Mouse (Mus musculus) MN1 (cell line): Measurements from ENCODE around the gene Gm3404.
A peak's percentile ranks its signal among the peaks of the same experiment; 100 is the strongest.
"Not testable (repeated sequence)": the region's sequence is repeated elsewhere in the genome, so short reads cannot be mapped to it uniquely, and the experiment has no call there.

Experiments used
- DNase-seq: peaks from one replicate; pipeline ENCODE4 v3.0.0-alpha.2; 2016; ENCODE audit warnings: low spot score

Gm3404 gene

DNA sequence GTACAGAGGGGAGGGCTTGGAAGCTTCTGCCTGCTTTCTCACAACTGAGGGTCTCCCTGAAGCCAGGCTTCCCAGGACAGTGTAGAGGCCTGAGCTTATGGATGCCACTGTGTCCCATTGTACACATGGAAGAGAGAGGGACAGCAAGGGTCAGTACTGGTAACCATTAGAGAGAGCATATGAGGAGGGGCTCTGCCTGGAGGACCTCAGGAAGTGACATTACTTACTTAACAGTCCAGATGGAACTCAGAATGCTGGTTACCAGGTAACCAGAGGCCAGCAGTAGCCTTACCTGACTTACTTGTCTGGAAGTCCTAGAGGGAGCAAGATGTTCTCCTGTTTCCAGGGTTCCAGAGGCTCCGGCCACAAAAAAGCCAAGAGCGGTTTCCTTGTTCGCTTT lies at the start of gene Gm3404:
Gm3404 (plus strand) TSS at position 301 of the 400 bp plus-strand sequence.
- not testable (repeated sequence) for DNase-seq

DNA sequence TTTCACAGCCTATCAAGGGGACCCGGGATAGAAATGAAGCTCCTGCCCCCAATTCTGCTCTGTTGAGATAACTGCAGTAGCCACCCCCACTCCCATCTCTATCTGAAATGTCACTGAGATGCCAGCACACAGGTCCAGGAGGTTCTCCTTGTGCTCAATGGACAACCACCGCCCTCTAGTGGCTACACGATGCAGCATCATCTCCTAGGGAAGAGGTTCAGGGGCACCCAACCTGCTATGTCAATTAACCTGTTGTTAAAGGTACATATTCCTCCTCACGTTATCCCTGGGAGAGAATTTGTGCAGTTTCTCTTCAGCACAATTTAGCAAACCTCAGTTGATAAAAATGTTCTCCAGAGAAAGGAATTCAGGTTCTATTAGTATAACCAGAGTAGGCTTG lies 46.0 kb upstream of the Gm3404 start:
- not testable (repeated sequence) for DNase-seq

DNA sequence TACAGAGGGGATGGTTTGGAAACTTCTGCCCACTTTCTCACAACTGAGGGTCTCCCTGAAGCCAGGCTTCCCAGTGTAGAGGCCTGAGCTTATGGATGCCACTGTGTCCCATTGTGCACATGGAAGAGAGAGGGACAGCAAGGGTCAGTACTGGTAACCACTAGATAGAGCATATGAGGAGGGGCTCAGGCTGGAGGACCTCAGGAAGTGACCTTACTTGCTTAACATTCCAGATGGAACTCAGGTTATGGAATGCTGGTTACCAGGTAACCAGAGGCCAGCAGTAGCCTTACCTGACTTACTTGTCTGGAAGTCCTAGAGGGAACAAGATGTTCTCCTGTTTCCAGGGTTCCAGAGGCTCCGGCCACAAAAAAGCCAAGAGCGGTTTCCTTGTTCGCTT lies 43.9 kb upstream of the Gm3404 start, which contains the start of gene Gm6408:
Gm6408 (plus strand) TSS at position 301 of the 400 bp plus-strand sequence.
- not testable (repeated sequence) for DNase-seq

DNA sequence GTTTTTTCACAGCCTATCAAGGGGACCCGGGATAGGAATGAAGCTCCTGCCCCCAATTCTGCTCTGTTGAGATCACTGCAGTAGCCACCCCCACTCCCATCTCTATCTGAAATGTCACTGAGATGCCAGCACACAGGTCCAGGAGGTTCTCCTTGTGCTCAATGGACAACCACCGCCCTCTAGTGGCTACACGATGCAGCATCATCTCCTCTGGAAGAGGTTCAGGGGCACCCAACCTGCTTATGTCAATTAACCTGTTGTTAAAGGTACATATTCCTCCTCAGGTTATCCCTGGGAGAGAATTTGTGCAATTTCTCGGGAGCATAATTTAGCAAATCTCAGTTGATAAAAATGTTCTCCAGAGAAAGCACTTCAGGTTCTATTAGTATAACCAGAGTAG lies 36.6 kb upstream of the Gm3404 start:
- not testable (repeated sequence) for DNase-seq

DNA sequence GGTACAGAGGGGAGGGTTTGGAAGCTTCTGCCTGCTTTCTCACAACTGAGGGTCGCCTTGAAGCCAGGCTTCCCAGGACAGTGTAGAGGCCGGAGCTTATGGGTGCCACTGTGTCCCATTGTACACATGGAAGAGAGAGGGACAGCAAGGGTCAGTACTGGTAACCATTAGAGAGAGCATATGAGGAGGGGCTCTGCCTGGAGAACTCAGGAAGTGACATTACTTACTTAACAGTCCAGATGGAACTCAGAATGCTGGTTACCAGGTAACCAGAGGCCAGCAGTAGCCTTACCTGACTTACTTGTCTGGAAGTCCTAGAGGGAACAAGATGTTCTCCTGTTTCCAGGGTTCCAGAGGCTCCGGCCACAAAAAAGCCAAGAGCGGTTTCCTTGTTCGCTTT lies 34.5 kb upstream of the Gm3404 start, which contains the start of gene Gm6370:
Gm6370 (plus strand) TSS at position 301 of the 400 bp plus-strand sequence.
- not testable (repeated sequence) for DNase-seq

DNA sequence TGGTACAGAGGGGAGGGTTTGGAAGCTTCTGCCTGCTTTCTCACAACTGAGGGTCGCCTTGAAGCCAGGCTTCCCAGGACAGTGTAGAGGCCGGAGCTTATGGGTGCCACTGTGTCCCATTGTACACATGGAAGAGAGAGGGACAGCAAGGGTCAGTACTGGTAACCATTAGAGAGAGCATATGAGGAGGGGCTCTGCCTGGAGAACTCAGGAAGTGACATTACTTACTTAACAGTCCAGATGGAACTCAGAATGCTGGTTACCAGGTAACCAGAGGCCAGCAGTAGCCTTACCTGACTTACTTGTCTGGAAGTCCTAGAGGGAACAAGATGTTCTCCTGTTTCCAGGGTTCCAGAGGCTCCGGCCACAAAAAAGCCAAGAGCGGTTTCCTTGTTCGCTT lies 23.5 kb upstream of the Gm3404 start, which contains the start of gene 4930449I24Rik:
4930449I24Rik (plus strand) TSS at position 301 of the 400 bp plus-strand sequence.
- DNase-seq = not testable (repeated sequence)

DNA sequence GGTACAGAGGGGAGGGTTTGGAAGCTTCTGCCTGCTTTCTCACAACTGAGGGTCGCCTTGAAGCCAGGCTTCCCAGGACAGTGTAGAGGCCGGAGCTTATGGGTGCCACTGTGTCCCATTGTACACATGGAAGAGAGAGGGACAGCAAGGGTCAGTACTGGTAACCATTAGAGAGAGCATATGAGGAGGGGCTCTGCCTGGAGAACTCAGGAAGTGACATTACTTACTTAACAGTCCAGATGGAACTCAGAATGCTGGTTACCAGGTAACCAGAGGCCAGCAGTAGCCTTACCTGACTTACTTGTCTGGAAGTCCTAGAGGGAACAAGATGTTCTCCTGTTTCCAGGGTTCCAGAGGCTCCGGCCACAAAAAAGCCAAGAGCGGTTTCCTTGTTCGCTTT lies 11.8 kb upstream of the Gm3404 start, which contains the start of gene Gm3402:
Gm3402 (plus strand) TSS at position 301 of the 400 bp plus-strand sequence.
- DNase-seq = not testable (repeated sequence)

DNA sequence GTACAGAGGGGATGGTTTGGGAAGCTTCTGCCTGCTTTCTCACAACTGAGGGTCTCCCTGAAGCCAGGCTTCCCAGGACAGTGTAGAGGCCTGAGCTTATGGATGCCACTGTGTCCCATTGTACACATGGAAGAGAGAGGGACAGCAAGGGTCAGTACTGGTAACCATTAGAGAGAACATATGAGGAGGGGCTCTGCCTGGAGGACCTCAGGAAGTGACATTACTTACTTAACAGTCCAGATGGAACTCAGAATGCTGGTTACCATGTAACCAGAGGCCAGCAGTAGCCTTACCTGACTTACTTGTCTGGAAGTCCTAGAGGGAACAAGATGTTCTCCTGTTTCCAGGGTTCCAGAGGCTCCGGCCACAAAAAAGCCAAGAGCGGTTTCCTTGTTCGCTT lies 11.7 kb downstream of the Gm3404 start, which contains the start of gene Gm3409:
Gm3409 (plus strand) TSS at position 301 of the 400 bp plus-strand sequence.
- not testable (repeated sequence) for DNase-seq

DNA sequence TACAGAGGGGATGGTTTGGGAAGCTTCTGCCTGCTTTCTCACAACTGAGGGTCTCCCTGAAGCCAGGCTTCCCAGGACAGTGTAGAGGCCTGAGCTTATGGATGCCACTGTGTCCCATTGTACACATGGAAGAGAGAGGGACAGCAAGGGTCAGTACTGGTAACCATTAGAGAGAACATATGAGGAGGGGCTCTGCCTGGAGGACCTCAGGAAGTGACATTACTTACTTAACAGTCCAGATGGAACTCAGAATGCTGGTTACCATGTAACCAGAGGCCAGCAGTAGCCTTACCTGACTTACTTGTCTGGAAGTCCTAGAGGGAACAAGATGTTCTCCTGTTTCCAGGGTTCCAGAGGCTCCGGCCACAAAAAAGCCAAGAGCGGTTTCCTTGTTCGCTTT lies 30.2 kb downstream of the Gm3404 start, which contains the start of gene Gm3415:
Gm3415 (plus strand) TSS at position 301 of the 400 bp plus-strand sequence.
- DNase-seq = not testable (repeated sequence)

DNA sequence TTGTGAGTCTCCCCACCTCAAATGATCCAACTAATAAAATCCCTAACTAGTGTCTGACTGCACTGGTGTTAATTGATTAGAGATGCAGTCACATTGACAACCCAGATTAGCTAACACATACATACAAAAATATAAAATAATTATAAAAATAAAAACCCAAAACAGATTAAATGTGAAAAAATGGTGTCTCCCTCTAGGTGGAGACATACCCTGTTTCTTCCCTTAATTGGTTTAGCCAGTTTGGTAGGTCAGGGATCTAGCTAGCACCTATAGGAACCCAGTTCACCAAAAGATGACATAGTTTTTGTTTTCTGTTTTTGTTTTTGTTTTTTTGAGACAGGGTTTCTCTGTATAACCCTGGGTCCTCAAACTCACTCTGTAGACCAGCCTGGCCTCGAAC lies 38.7 kb downstream of the Gm3404 start:
- no peak for DNase-seq

DNA sequence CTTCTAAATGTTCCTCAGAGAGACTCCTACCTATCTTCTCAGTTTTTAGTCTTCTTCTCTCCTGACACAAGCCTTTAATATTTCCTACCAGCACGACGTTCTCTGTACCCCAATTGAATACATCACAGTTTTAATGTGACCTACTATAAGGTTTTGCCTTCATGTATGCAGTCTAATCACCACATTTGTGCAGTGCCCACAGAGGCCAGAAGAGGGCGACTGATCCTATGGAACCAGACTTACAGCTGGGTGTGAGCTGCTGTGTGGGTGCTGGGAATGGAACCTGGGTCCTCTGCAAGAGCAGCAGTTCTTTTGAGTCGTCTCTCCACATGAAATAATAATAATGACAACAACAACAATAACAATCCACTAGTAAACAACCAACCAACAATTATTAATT lies 41.5 kb downstream of the Gm3404 start:
- peak; percentile 45 for DNase-seq

DNA sequence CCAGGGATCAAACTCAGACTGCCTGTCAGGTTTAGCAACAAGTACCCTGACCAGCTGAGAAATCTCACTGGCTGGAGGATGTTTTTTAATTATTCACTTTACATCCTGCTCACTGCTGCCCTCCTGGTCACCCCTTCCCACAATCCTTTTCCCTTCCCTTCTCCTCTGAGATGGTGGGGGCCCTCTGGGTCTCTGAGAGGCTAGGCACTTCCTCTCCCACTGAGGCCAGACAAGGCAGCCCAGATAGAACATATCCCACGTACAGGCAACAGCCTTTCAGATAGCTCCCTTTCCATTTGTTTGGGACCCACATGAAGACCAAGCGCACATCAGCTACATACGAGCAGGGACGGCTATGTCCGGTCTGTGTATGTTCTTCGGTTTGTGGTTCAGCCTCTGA lies 44.6 kb downstream of the Gm3404 start:
- not testable (repeated sequence) for DNase-seq

DNA sequence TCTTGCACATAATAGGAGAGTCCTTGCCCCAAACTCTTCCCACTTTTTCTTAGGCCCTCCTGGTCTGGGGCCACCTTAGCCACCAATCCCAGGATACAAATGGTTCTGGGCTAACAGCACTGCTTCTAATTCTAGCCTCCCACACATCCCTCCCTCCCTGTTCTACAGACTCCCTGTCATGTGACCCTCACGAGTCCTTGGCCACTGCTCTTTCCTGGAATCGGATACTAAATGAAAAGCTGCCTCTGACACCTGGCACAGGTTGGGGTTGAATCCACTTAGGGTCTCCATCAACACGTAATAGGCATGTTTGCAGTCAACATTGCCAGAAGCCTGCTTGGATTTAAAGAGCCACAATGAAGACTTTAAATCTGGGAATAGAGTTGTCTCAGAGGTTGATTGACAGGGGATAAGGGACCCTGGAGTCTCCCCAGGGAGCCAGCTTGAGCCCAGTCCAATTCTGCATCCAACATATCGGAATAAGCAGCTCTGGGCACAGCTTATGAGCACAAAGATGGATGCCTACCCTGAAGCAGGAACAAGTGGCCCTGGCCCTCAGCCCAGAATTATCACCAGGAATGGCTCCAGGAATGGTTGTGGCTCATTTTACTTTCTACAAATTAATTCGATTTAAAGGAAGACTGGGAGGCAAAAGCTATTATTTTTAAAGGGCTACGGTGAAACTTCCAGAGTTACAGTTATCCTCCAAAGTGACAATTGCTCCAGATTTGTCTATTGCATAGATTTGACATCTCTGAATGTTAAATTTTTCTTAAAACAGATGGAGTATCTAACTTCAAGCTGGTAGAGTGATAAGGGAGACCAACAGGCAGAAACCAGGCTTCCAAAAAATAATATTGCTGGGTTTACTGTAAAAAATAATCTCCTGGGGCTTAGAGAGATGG lies 46.5 kb downstream of the Gm3404 start:
- peak; percentile 67 for DNase-seq

DNA sequence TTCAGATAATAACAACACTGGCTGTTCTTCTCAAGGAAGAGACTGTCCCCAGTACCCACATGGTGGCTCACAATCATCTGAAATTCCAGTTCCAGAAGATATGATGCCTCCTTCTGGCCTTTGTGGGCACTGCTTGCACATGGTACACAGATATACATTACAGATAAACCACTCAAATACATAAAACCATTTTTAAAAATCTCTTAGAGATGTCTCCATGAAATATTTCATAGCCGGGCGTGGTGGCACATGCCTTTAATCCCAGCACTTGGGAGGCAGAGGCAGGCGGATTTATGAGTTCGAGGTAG lies 47.1 kb downstream of the Gm3404 start:
- not testable (repeated sequence) for DNase-seq

DNA sequence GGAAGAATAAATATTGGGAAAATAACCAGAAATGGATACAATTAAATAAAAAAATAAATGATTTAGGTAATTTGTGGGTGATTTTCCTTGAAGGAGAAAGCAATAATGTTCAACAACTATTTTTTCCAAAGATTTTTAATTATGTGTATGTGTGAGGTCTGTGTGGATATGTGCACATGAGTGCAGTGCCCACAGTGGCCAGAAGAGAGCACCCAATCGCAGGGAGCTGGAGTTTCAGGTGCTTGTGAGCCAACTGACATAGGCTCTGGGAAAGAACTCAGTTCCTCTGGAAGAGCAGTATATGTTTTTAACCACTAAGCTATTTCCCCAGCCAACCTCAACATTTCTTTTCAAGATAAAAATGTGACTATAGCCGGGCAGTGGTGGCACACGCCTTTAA lies 51.1 kb downstream of the Gm3404 start:
- DNase-seq = no peak
